ENCODE assay signal across 24 mouse cellular contexts in the genomic region with DNA sequence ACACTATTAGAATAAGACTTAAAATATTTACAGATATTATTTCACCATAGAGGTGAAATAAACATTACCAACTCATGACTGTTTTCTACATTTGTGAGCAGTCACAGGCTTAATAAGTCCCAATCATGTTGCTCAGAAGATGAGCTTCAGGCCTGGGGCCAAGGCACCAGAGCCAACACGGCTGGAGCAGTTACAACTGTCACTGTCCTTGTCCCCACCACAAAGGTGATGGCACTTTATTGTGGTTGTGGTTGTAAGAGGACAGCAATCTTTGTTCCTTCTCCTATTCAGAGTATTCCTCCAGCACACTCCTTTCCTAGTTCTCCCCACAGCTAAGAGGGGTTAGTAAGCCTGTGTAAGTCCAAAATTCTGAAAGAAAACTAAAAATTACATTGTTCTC. TPM values are rescaled to one million over a fixed set of nuclear protein-coding genes. Genes with fewer than 3 reads are reported as not detected.
DNase-seq lines count a peak whose midpoint lies in the region; ATAC-seq and TF ChIP-seq lines count a peak whose summit lies in the region.
"Had no signal": no experiment of that assay in that cellular context is flagged by ENCODE, and none has a peak within 500 bp of the region (broad histone marks: within the 10 kb centered on the region; RNA-seq: fewer than 3 reads in every experiment).

No protein-coding gene starts in this region.

- 65% methylated on average over 1 of the region's 1 CpGs for WGBS in embryonic facial prominence, embryonic 12.5 days
- 67% methylated on average over 1 of the region's 1 CpGs for WGBS in embryonic facial prominence, embryonic 10.5 days

- H3K27me3 ChIP-seq in embryonic facial prominence, embryonic 12.5 days: no peaks in the 10 kb centered on the region
- no peaks in the 10 kb centered on the region for H3K27me3 ChIP-seq in embryonic facial prominence, embryonic 10.5 days (replicated peaks; ENCODE audit: low read depth, poor library complexity, severe bottlenecking)
- H3K27me3 ChIP-seq in MEL (ENCODE audit: control insufficient read depth in 1 of 2, insufficient read depth in 2 of 2, low read length in 2 of 2): no peaks in the 10 kb centered on the region
- H3K27me3 ChIP-seq: forebrain, embryonic 13.5 days; kidney, embryonic 15.5 days; limb, embryonic 15.5 days; megakaryocyte, embryonic 14.5 days; midbrain, embryonic 15.5 days; neural tube, embryonic 15.5 days had no signal

- H3K27ac ChIP-seq in embryonic facial prominence, embryonic 12.5 days: 0 out of 2 replicates have a peak overlapping the region, but pooled peaks have one; percentile 3
- no peak overlapping the region for H3K27ac ChIP-seq in embryonic facial prominence, embryonic 10.5 days (replicated peaks)
- H3K27ac ChIP-seq in MEL (ENCODE audit: control insufficient read depth, low read depth, low read length): no peak overlapping the region
- H3K27ac ChIP-seq: forebrain, embryonic 13.5 days; heart, adult 2 months; hindbrain, embryonic 14.5 days; kidney, embryonic 15.5 days; limb, embryonic 15.5 days; midbrain, embryonic 15.5 days; neural tube, embryonic 15.5 days had no signal

- no peak overlapping the region for H3K4me2 ChIP-seq in embryonic facial prominence, embryonic 12.5 days (replicated peaks)
- H3K4me2 ChIP-seq: forebrain, embryonic 13.5 days; hindbrain, embryonic 14.5 days; kidney, embryonic 15.5 days; limb, embryonic 15.5 days; midbrain, embryonic 15.5 days; neural tube, embryonic 15.5 days had no signal

- TF ChIP-seq RAD21 in MEL (IDR thresholded peaks at IDR 0.05; ENCODE audit: low read depth, low read length): no peak

- no peak for DNase-seq in embryonic facial prominence, embryonic 10.5 days (ENCODE audit: low spot score)
- DNase-seq in MEL (ENCODE audit: low read depth, low spot score): peak; percentile 28
- peak; percentile 54 for DNase-seq in cerebellum, adult 9-10 months
- peak; percentile 12 for DNase-seq in induced T-regulatory cell, adult 2 months (ENCODE audit: low read depth)
- DNase-seq in ovary, postnatal 36 days (ENCODE audit: low spot score): no peak
- DNase-seq in right cerebral cortex, postnatal 25 days: no peak
- no peak for DNase-seq in right cerebral cortex, postnatal 4 days
- DNase-seq: heart, adult 2 months; heart, postnatal 36 days; layer of hippocampus, postnatal 36 days; lung, postnatal 10 days; spleen, adult 18-20 months had no signal

- ATAC-seq in embryonic facial prominence, embryonic 12.5 days (ENCODE audit: insufficient number of reproducible peaks, insufficient read depth, low FRiP score, low TSS enrichment): no peak
- ATAC-seq: forebrain, embryonic 13.5 days; intestine, embryonic 16.5 days; liver, postnatal 0 days; midbrain, embryonic 15.5 days had no signal

- no peaks in the 10 kb centered on the region for H3K36me3 ChIP-seq in embryonic facial prominence, embryonic 12.5 days
- no peaks in the 10 kb centered on the region for H3K36me3 ChIP-seq in embryonic facial prominence, embryonic 10.5 days (replicated peaks)
- H3K36me3 ChIP-seq in MEL (ENCODE audit: control insufficient read depth in 1 of 2, insufficient read depth in 2 of 2, low read length in 2 of 2): peaks cover 0 to 2% of the 10 kb centered on the region in 2 experiments; a peak in 1 of 4 replicates
- H3K36me3 ChIP-seq: kidney, embryonic 15.5 days; limb, embryonic 15.5 days; midbrain, embryonic 15.5 days; neural tube, embryonic 15.5 days had no signal

- no peak overlapping the region for H3K4me3 ChIP-seq in embryonic facial prominence, embryonic 12.5 days
- no peak overlapping the region for H3K4me3 ChIP-seq in embryonic facial prominence, embryonic 10.5 days
- H3K4me3 ChIP-seq in MEL (ENCODE audit: control insufficient read depth in 1 of 2, insufficient read depth in 1 of 2, low read depth in 2 of 2, low read length in 2 of 2): no peak overlapping the region
- H3K4me3 ChIP-seq: erythroblast, embryonic 14.5 days; forebrain, embryonic 13.5 days; heart, adult 2 months; kidney, embryonic 15.5 days; limb, embryonic 15.5 days; midbrain, embryonic 15.5 days; myocyte; neural tube, embryonic 15.5 days had no signal

- no peak overlapping the region for H3K9ac ChIP-seq in embryonic facial prominence, embryonic 12.5 days
- H3K9ac ChIP-seq in MEL (ENCODE audit: control insufficient read depth, low read depth, low read length, poor library complexity, severe bottlenecking): no peak overlapping the region
- H3K9ac ChIP-seq: forebrain, embryonic 13.5 days; hindbrain, embryonic 14.5 days; kidney, embryonic 15.5 days; limb, embryonic 15.5 days; liver, postnatal 0 days; midbrain, embryonic 15.5 days; neural tube, embryonic 15.5 days had no signal

- no peaks in the 10 kb centered on the region for H3K79me2 ChIP-seq in MEL (ENCODE audit: control insufficient read depth, insufficient read depth, low read length, poor library complexity)

- TF ChIP-seq CTCF in MEL (IDR thresholded peaks at IDR 0.05 in 2 of 3, conservative IDR thresholded peaks at IDR 0.05 in 1 of 3; ENCODE audit: control insufficient read depth in 1 of 3, insufficient read depth in 1 of 3, low read depth in 2 of 3, low read length in 3 of 3, poor library complexity in 1 of 3, severe bottlenecking in 1 of 3): no peak

- H3K4me1 ChIP-seq in embryonic facial prominence, embryonic 12.5 days: 0 out of 2 replicates have a peak, but pooled peaks cover 5% of the 10 kb centered on the region
- H3K4me1 ChIP-seq in embryonic facial prominence, embryonic 10.5 days: peaks cover 2% of the 10 kb centered on the region; the same call in 1 of the 2 replicates
- peaks cover 3 to 8% of the 10 kb centered on the region in 2 experiments; a peak in 3 of 4 replicates for H3K4me1 ChIP-seq in MEL (ENCODE audit: control insufficient read depth in 1 of 2, insufficient read depth in 2 of 2, low read length in 2 of 2)
- H3K4me1 ChIP-seq: forebrain, embryonic 13.5 days; kidney, embryonic 15.5 days; midbrain, embryonic 15.5 days; neural tube, embryonic 15.5 days had no signal

- no peak for TF ChIP-seq EP300 in MEL (IDR thresholded peaks at IDR 0.05; ENCODE audit: low read depth in 1 of 2, low read length in 2 of 2)

- no peaks in the 10 kb centered on the region for H3K9me3 ChIP-seq in embryonic facial prominence, embryonic 12.5 days
- H3K9me3 ChIP-seq in embryonic facial prominence, embryonic 10.5 days: no peaks in the 10 kb centered on the region
- no peaks in the 10 kb centered on the region for H3K9me3 ChIP-seq in MEL (replicated peaks; ENCODE audit: insufficient read depth, low read length)
- H3K9me3 ChIP-seq: forebrain, embryonic 13.5 days; kidney, embryonic 15.5 days; limb, embryonic 15.5 days; megakaryocyte, embryonic 14.5 days; midbrain, embryonic 15.5 days; neural tube, embryonic 15.5 days had no signal

- TF ChIP-seq POLR2A in MEL (IDR thresholded peaks at IDR 0.05; ENCODE audit: control insufficient read depth in 1 of 2, insufficient read depth in 1 of 2, low read depth in 1 of 2, low read length in 2 of 2, poor library complexity in 1 of 2): no peak

TF ChIP-seq in MEL, 35 proteins besides CTCF, POLR2A, EP300 and RAD21:
- TF ChIP-seq ZC3H11A (IDR thresholded peaks at IDR 0.05; ENCODE audit: low read depth, low read length) (no peak), MXI1 (IDR thresholded peaks at IDR 0.05; ENCODE audit: low read depth, low read length) (no peak)

RNA-seq across cellular contexts. Expression of gene Rps6ka5, which starts 45.5 kb away (rescaled TPM):
- 5.7 and 7.2 TPM in 2 replicates for polyA plus RNA-seq in embryonic facial prominence, embryonic 12.5 days (2016; fragmentation: Nextera tagmentation; extraction: Ambion mirVana)
- polyA plus RNA-seq in embryonic facial prominence, embryonic 10.5 days (2016; fragmentation: Nextera tagmentation; extraction: Ambion mirVana): 3.6 and 3.7 TPM in 2 replicates
- 0.92 and 1.6 TPM in 2 replicates for total RNA-seq in MEL (2012; rRNA removed)
- polyA plus RNA-seq in MEL (2012; ENCODE audit: insufficient read depth in 1 of 2, insufficient read length in 2 of 2, low read depth in 1 of 2, low replicate concordance in 2 of 2, missing spikeins in 1 of 2): 1 to 10 TPM in 1 of 2 experiments, not detected in 1; 3.3 TPM

Comparison
In these comparisons a context has a peak if more than half of its experiments do, and no peak if none do; other contexts are left out.
1. DNase-seq: peak in MEL (single experiment), cerebellum, adult 9-10 months (single experiment) and induced T-regulatory cell, adult 2 months (single experiment); none in embryonic facial prominence, embryonic 10.5 days (single experiment), ovary, postnatal 36 days (single experiment), right cerebral cortex, postnatal 25 days (single experiment) and right cerebral cortex, postnatal 4 days (single experiment).